Mouse (Mus musculus): ENCODE results near the gene Mrpl58. TPM values are rescaled to one million over a fixed set of nuclear protein-coding genes. Genes with fewer than 3 reads are reported as not detected.

The Mrpl58 gene
- polyA plus RNA-seq, 1 experiment: 5.7 TPM

DNA sequence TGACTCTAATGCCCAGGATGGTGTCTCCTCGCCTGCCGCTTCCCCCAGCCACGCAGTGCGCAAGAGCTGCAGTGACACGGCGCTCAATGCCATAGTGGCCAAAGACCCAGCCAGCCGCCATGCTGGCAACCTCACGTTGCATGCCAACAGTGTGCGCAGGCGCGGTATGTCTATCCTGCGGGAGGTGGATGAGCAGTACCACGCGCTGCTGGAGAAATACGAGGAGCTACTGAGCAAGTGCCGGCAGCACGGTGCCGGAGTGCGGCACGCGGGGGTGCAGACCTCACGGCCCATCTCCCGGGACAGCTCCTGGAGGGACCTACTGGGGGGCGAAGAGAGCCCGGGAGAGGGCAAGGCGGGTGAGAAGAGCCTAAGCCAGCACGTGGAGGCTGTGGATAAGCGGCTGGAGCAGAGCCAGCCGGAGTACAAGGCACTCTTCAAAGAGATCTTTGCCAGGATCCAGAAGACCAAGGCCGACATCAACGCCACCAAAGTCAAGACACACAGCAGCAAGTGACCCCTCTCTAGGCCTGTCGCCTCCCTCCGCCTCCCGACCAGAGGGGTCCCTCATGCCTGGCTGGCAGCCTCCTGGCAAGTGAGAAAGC lies 9.7 kb upstream of the Mrpl58 start:
- no peaks in the 10 kb centered on the region for H3K36me3 ChIP-seq (ENCODE audit: control insufficient read depth)
- H3K27me3 ChIP-seq (ENCODE audit: control insufficient read depth): peaks cover 10% of the 10 kb centered on the region
- no peak overlapping the region for H3K4me3 ChIP-seq (replicated peaks)
- TF ChIP-seq TAL1 (IDR thresholded peaks at IDR 0.05; ENCODE audit: low read length): no peak
- TF ChIP-seq GATA1 (IDR thresholded peaks at IDR 0.05; ENCODE audit: low read length): no peak
- no peaks in the 10 kb centered on the region for H3K9me3 ChIP-seq (ENCODE audit: control insufficient read depth, low read length)
- H3K4me1 ChIP-seq (ENCODE audit: control insufficient read depth): no peaks in the 10 kb centered on the region; the same call in 1 of the 2 replicates

GRCm38 (mm10) chr11:115398085-115398484 lies 5.5 kb upstream of the Mrpl58 start:
- Histone ChIP-seq H3K4me1 (ENCODE audit: control insufficient read depth) (no peaks in the 10 kb centered on the region; the same call in none of the 2 replicates), H3K27me3 (ENCODE audit: control insufficient read depth) (peaks cover 13% of the 10 kb centered on the region), H3K9me3 (ENCODE audit: control insufficient read depth, low read length) (no peaks in the 10 kb centered on the region), H3K4me3 (replicated peaks) (no peak overlapping the region), H3K36me3 (ENCODE audit: control insufficient read depth) (no peaks in the 10 kb centered on the region)
- no peak for TF ChIP-seq GATA1 (IDR thresholded peaks at IDR 0.05; ENCODE audit: low read length)
- TF ChIP-seq TAL1 (IDR thresholded peaks at IDR 0.05; ENCODE audit: low read length): no peak

- no peak for TF ChIP-seq TAL1 (IDR thresholded peaks at IDR 0.05; ENCODE audit: low read length)
- no peak for TF ChIP-seq GATA1 (IDR thresholded peaks at IDR 0.05; ENCODE audit: low read length)
Observed at GRCm38 (mm10) chr11:115400126-115400525, 3.4 kb upstream of the Mrpl58 start.

GRCm38 (mm10) chr11:115400630-115401391 lies 2.7 kb upstream of the Mrpl58 start:
- Histone ChIP-seq H3K36me3 (ENCODE audit: control insufficient read depth) (peaks cover 2% of the 10 kb centered on the region), H3K4me1 (ENCODE audit: control insufficient read depth) (peaks cover 24% of the 10 kb centered on the region), H3K27me3 (ENCODE audit: control insufficient read depth) (peaks cover 3% of the 10 kb centered on the region), H3K4me3 (replicated peaks) (no peak overlapping the region), H3K9me3 (ENCODE audit: control insufficient read depth, low read length) (no peaks in the 10 kb centered on the region)
- TF ChIP-seq TAL1 (IDR thresholded peaks at IDR 0.05; ENCODE audit: low read length): no peak
- no peak for TF ChIP-seq GATA1 (IDR thresholded peaks at IDR 0.05; ENCODE audit: low read length)

More at GRCm38 (mm10) chr11:115400126-115400525, 3.4 kb upstream of the Mrpl58 start:
- peaks cover 3% of the 10 kb centered on the region for H3K27me3 ChIP-seq (ENCODE audit: control insufficient read depth)
- H3K4me3 ChIP-seq (replicated peaks): no peak overlapping the region
- H3K4me1 ChIP-seq (ENCODE audit: control insufficient read depth): peaks cover 19% of the 10 kb centered on the region
- no peaks in the 10 kb centered on the region for H3K9me3 ChIP-seq (ENCODE audit: control insufficient read depth, low read length)
- H3K36me3 ChIP-seq (ENCODE audit: control insufficient read depth): no peaks in the 10 kb centered on the region

GRCm38 (mm10) chr11:115405723-115406122 lies 2.2 kb downstream of the Mrpl58 start:
- Histone ChIP-seq H3K36me3 (ENCODE audit: control insufficient read depth) (peaks cover 48% of the 10 kb centered on the region), H3K9me3 (ENCODE audit: control insufficient read depth, low read length) (no peaks in the 10 kb centered on the region), H3K27me3 (ENCODE audit: control insufficient read depth) (peaks cover 3% of the 10 kb centered on the region), H3K4me3 (replicated peaks) (no peak overlapping the region), H3K4me1 (ENCODE audit: control insufficient read depth) (peaks cover 28% of the 10 kb centered on the region)
- TF ChIP-seq GATA1 (IDR thresholded peaks at IDR 0.05; ENCODE audit: low read length): no peak
- TF ChIP-seq TAL1 (IDR thresholded peaks at IDR 0.05; ENCODE audit: low read length): no peak

- Histone ChIP-seq H3K36me3 (ENCODE audit: control insufficient read depth) (peaks cover 54% of the 10 kb centered on the region), H3K9me3 (ENCODE audit: control insufficient read depth, low read length) (no peaks in the 10 kb centered on the region), H3K4me3 (replicated peaks) (no peak overlapping the region), H3K4me1 (ENCODE audit: control insufficient read depth) (peaks cover 40% of the 10 kb centered on the region), H3K27me3 (ENCODE audit: control insufficient read depth) (no peaks in the 10 kb centered on the region)
- no peak for TF ChIP-seq GATA1 (IDR thresholded peaks at IDR 0.05; ENCODE audit: low read length)
- no peak for TF ChIP-seq TAL1 (IDR thresholded peaks at IDR 0.05; ENCODE audit: low read length)
Observed at GRCm38 (mm10) chr11:115406858-115407401, 3.4 kb downstream of the Mrpl58 start.

DNA sequence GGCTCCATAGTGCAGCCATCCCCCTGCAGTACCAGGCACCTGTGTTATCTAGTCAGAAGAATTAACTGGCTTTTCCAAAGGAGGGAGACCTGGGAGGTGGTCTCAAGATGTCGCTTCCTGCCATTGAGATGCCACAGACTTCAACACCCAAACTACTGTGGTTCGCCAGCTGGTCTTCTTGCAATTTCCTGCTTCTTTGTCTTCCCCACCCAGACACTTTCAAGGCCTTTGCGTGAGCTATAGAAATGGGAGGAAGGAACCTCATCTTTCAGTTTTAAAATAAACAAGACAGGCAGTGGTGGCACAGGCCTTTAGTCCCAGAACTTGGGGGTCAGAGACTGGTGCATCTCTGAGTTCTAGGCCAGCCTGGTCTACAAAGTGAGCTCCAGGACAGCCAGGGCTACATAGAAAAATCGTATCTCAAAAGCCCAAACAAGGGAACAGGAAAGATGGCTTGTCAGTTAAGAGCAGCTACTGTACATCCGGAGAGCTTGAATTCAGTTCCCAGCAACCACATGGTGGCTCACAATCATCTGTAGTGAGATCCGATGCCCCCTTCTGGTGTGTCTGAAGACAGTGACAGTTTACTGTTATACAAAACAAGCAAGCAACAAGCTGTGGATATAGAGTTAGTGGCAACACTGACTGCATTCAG lies 4.8 kb downstream of the Mrpl58 start:
- no peak for TF ChIP-seq GATA1 (IDR thresholded peaks at IDR 0.05; ENCODE audit: low read length)
- no peak for TF ChIP-seq TAL1 (IDR thresholded peaks at IDR 0.05; ENCODE audit: low read length)
- no peaks in the 10 kb centered on the region for H3K9me3 ChIP-seq (ENCODE audit: control insufficient read depth, low read length)
- H3K4me3 ChIP-seq (replicated peaks): no peak overlapping the region
- no peaks in the 10 kb centered on the region for H3K27me3 ChIP-seq (ENCODE audit: control insufficient read depth)
- peaks cover 52% of the 10 kb centered on the region for H3K4me1 ChIP-seq (ENCODE audit: control insufficient read depth)
- peaks cover 54% of the 10 kb centered on the region for H3K36me3 ChIP-seq (ENCODE audit: control insufficient read depth)

DNA sequence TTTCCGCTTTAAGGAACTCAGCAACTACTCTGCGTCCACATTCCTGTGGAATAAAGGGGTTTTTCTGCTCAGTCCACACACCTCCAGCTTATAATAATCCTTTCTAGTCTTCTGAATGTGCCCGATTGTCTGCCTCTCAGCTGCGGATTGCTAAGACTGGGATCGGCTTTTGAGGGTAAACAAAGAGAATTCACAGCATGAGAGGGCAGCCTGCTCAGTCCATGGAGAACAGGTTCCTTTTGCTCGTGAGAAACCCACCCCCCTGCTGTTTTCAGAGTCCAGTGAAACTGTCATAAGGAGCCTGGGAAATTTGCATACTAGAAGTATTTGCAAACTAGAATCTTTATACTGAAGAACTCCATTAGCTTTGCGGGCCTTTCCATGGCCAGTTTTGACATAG lies 6.0 kb downstream of the Mrpl58 start:
- no peak overlapping the region for H3K4me3 ChIP-seq (replicated peaks)
- H3K9me3 ChIP-seq (ENCODE audit: control insufficient read depth, low read length): no peaks in the 10 kb centered on the region
- H3K36me3 ChIP-seq (ENCODE audit: control insufficient read depth): peaks cover 57% of the 10 kb centered on the region
- H3K4me1 ChIP-seq (ENCODE audit: control insufficient read depth): peaks cover 49% of the 10 kb centered on the region
- no peaks in the 10 kb centered on the region for H3K27me3 ChIP-seq (ENCODE audit: control insufficient read depth)
- TF ChIP-seq GATA1 (IDR thresholded peaks at IDR 0.05; ENCODE audit: low read length): no peak
- TF ChIP-seq TAL1 (IDR thresholded peaks at IDR 0.05; ENCODE audit: low read length): no peak

Measured in erythroblast, embryonic 14.5 days (primary cell).